Mouse (Mus musculus): Measurements from ENCODE around the gene Phactr3.
"Not testable (repeated sequence)": the region's sequence is repeated elsewhere in the genome, so short reads cannot be mapped to it uniquely, and the experiment has no call there.

Gene Phactr3

DNA sequence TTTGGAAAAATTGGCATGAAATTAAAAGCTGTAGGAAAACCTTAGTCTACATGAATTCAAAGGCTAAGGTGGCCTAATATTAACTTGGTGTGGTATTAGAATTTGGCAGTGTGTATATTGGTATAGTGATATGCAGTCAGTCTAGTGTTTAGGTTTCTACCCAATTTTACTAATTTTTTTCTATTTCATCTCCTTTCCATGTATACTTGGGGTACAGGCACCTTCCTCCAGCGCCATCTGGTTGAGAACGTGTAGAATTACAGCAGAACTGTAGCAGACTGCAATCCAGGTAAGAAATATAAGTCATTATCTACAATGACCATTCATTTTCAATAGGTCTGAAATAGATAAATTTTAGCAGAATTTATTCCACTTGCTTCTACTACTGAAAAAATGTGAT, 220.3 kb downstream of the Phactr3 start:
- no peak for DNase-seq

GRCm38 (mm10) chr2:178342105-178342504, 223.3 kb downstream of the Phactr3 start:
- DNase-seq = not testable (repeated sequence)

- no peak for DNase-seq
These were observed 223.8 kb downstream of the Phactr3 start for GRCm38 (mm10) chr2:178342597-178342996.
